Mouse (Mus musculus) CH12.LX (cell line): Measurements from ENCODE around the gene Lin9.

Source experiments
- CTCF ChIP-seq, 2 experiments: IDR thresholded peaks in 1 of 2; conservative IDR thresholded peaks in 1 of 2; 2 replicates each; pipeline ENCODE4 v1.5.1; 2011 to 2012; ENCODE audit warnings: low read depth in 2 of 2, low read length in 2 of 2, improper control_type of control experiment in 1 of 2, inconsistent platforms in 1 of 2, mild to moderate bottlenecking in 1 of 2, moderate library complexity in 1 of 2
- HCFC1 ChIP-seq: IDR thresholded peaks from 2 replicates; pipeline ENCODE4 v1.6.1; 2012; ENCODE audit warnings: low read depth, mild to moderate bottlenecking, inconsistent platforms, low read length, improper control_type of control experiment
- NELFE ChIP-seq: IDR thresholded peaks from 2 replicates; pipeline ENCODE4 v1.6.1; 2011; ENCODE audit warnings: low read depth, low read length, improper control_type of control experiment
- PAX5 ChIP-seq: IDR thresholded peaks from 2 replicates; pipeline ENCODE4 v1.6.1; 2012; ENCODE audit warnings: low read length, inconsistent platforms, mixed read lengths
- POLR2A ChIP-seq: IDR thresholded peaks from 2 replicates; pipeline ENCODE4 v1.6.1; 2011; ENCODE audit warnings: low read depth, mild to moderate bottlenecking, improper control_type of control experiment, low read length
- UBTF ChIP-seq: IDR thresholded peaks from 2 replicates; pipeline ENCODE4 v1.6.1; 2012; ENCODE audit warnings: low read depth, mild to moderate bottlenecking, inconsistent platforms, low read length, improper control_type of control experiment, moderate library complexity
- USF1 ChIP-seq: IDR thresholded peaks from 2 replicates; pipeline ENCODE4 v1.6.1; 2014; ENCODE audit warnings: low read depth, mild to moderate bottlenecking, inconsistent platforms, low read length, improper control_type of control experiment

GRCm38 (mm10) chr1:180691284-180691683, 50.3 kb downstream of the Lin9 start:
- no peak for TF ChIP-seq NELFE
- no peak for TF ChIP-seq HCFC1
- TF ChIP-seq USF1, result no peak
- no peak for TF ChIP-seq CTCF (conservative IDR thresholded peaks at IDR 0.05 in 1 of 2, IDR thresholded peaks at IDR 0.05 in 1 of 2; ENCODE audit: low read depth in 2 of 2, low read length in 2 of 2)
- no peak for TF ChIP-seq UBTF
- TF ChIP-seq POLR2A, result no peak
- no peak for TF ChIP-seq PAX5
